Mouse (Mus musculus) bone marrow, adult 2 months (tissue): ENCODE data around the gene Mical2.

Source experiments
- CTCF ChIP-seq: fragments of 200-500 bp; IDR thresholded peaks from 2 replicates; pipeline ENCODE4 v1.5.1; 2011; ENCODE audit warnings: low read length, control low read depth; ENCODE audit not compliant: control insufficient read depth, insufficient read depth
- POLR2A ChIP-seq: fragments of 200-500 bp; IDR thresholded peaks from 2 replicates; pipeline ENCODE4 v1.6.1; 2011; ENCODE audit warnings: low read depth, mild to moderate bottlenecking, control low read depth, low read length, borderline replicate concordance; ENCODE audit not compliant: control insufficient read depth

DNA sequence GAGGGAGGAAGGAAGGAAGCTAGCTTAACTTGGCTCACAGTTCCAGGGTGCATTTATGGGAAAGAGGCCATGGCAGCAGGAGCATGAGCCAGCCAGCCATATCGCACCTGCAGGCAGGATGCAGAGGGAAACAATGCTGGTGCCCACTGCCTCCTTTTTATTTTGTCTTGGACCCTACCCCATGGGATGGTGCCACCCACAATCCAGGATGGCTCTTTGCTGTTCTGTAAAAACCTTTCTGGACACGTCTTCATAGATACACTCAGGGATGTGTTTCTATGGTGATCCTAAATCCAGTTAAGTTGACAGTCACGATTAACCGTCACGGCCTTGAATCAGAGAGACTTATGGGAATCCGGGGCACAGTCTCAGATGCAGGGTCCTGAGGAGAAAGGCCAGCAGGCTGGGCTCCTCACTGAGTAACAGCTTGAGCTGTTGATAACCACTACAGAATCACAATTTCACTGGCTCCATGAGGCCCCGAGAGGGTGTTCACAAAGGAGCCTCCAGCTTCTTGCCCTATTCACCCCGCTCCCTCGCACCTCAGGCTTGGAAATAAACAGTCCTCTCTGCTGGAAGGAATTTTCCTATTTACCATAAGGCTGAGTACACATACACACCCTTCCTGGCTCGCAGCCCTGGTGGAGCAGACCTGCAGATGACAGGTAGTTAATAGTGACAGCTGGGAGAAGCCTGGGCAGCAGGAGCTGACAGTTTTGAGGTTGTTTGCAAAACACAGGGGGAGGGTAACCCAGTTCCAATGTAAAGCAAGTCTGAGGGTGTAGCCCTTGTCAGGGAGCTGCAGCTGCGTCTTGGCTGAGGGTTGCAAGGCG, 218.7 kb downstream of the Mical2 start:
- TF ChIP-seq CTCF (no peak), POLR2A (no peak)
